Mouse (Mus musculus): ENCODE measurements around the gene Armh3. TPM values are rescaled to one million over a fixed set of nuclear protein-coding genes. Genes with fewer than 3 reads are reported as not detected.

Armh3 gene
- polyA plus RNA-seq, 1 experiment = 17.1 TPM

DNA sequence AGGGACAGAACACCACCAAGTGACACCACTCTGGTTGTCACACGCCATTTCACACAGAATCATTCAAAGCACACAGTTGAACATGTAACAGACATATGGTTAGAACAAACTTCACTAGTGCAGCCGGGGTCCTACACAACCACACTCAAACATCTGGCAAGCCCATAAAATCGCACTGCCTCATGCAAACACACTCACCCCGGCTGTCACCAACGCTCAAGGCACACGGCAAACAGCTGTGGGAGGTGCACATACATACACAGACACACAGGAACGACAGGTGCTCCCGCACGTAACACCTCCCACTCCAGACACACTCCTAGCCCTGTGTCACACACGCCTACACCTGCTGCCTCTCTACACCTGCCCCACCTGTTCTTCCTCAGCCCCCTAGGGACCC lies 183.1 kb downstream of the Armh3 start:
- no peaks in the 10 kb centered on the region for H3K9me3 ChIP-seq (replicated peaks; ENCODE audit: control insufficient read depth, insufficient read depth, low read length, poor library complexity, severe bottlenecking)
- H3K27ac ChIP-seq (ENCODE audit: insufficient read depth, low read length) = no peak overlapping the region
- TF ChIP-seq POLR2A (IDR thresholded peaks at IDR 0.05; ENCODE audit: insufficient read depth, low read length) (no peak), EP300 (IDR thresholded peaks at IDR 0.05; ENCODE audit: insufficient read depth, low read depth, low read length) (no peak), CTCF (IDR thresholded peaks at IDR 0.05; ENCODE audit: low read depth, low read length) (no peak)
- H3K4me3 ChIP-seq (ENCODE audit: low read depth, low read length) = peak overlapping the region; percentile 55
- no peaks in the 10 kb centered on the region for H3K27me3 ChIP-seq (ENCODE audit: control insufficient read depth, insufficient read depth, low read length, poor library complexity, severe bottlenecking)
- no peaks in the 10 kb centered on the region for H3K36me3 ChIP-seq (ENCODE audit: control insufficient read depth, insufficient read depth, low read length, poor library complexity, severe bottlenecking)
- H3K9ac ChIP-seq (ENCODE audit: low read depth, poor library complexity, severe bottlenecking) = peak overlapping the region; percentile 27
- H3K4me1 ChIP-seq (ENCODE audit: control insufficient read depth, insufficient read depth, low read length) = peaks cover 9% of the 10 kb centered on the region

- peaks cover 9% of the 10 kb centered on the region for H3K4me1 ChIP-seq (ENCODE audit: control insufficient read depth, insufficient read depth, low read length)
- H3K9ac ChIP-seq (ENCODE audit: low read depth, poor library complexity, severe bottlenecking) = no peak overlapping the region
- H3K27ac ChIP-seq (ENCODE audit: insufficient read depth, low read length) = no peak overlapping the region
- no peaks in the 10 kb centered on the region for H3K9me3 ChIP-seq (replicated peaks; ENCODE audit: control insufficient read depth, insufficient read depth, low read length, poor library complexity, severe bottlenecking)
- no peaks in the 10 kb centered on the region for H3K36me3 ChIP-seq (ENCODE audit: control insufficient read depth, insufficient read depth, low read length, poor library complexity, severe bottlenecking)
- TF ChIP-seq CTCF (IDR thresholded peaks at IDR 0.05; ENCODE audit: low read depth, low read length) = no peak
- no peak for TF ChIP-seq EP300 (IDR thresholded peaks at IDR 0.05; ENCODE audit: insufficient read depth, low read depth, low read length)
- no peak for TF ChIP-seq POLR2A (IDR thresholded peaks at IDR 0.05; ENCODE audit: insufficient read depth, low read length)
- H3K27me3 ChIP-seq (ENCODE audit: control insufficient read depth, insufficient read depth, low read length, poor library complexity, severe bottlenecking) = no peaks in the 10 kb centered on the region
- H3K4me3 ChIP-seq (ENCODE audit: low read depth, low read length) = no peak overlapping the region
These were observed 184.5 kb downstream of the Armh3 start for GRCm38 (mm10) chr19:45813801-45814200.

GRCm38 (mm10) chr19:45813263-45813662 lies 185.0 kb downstream of the Armh3 start:
- no peak for TF ChIP-seq POLR2A (IDR thresholded peaks at IDR 0.05; ENCODE audit: insufficient read depth, low read length)
- TF ChIP-seq CTCF (IDR thresholded peaks at IDR 0.05; ENCODE audit: low read depth, low read length) = peak; percentile 80
- Histone ChIP-seq H3K4me3 (ENCODE audit: low read depth, low read length) (no peak overlapping the region), H3K27ac (ENCODE audit: insufficient read depth, low read length) (no peak overlapping the region), H3K27me3 (ENCODE audit: control insufficient read depth, insufficient read depth, low read length, poor library complexity, severe bottlenecking) (no peaks in the 10 kb centered on the region), H3K4me1 (ENCODE audit: control insufficient read depth, insufficient read depth, low read length) (peaks cover 6% of the 10 kb centered on the region), H3K9me3 (replicated peaks; ENCODE audit: control insufficient read depth, insufficient read depth, low read length, poor library complexity, severe bottlenecking) (no peaks in the 10 kb centered on the region), H3K9ac (ENCODE audit: low read depth, poor library complexity, severe bottlenecking) (no peak overlapping the region), H3K36me3 (ENCODE audit: control insufficient read depth, insufficient read depth, low read length, poor library complexity, severe bottlenecking) (no peaks in the 10 kb centered on the region)

DNA sequence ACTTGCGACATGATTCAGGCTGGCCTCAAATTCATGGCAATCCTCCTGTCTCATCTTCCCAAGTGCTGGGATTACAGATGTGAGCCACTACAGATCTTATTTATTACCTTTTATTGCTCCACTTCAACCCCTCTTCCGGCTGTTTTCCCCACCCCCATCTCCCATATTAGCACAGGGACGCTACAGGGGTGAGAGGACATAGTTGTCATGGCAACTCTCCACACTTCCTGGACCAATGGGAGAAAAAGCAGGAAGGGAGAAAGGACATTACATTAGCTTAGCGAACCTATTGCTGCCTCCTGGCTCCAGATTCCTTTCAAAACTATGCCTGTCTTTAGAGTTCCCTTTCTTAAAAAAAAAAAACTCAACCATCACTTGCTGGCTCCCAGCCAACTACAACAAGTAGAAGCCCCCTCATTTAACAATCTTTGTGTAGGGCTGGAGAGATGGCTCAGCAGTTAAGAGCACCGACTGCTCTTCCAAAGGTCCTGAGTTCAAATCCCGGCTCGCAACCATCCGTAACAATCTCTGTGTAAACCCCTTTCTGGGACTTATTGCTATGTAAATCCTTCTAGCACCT lies 185.5 kb downstream of the Armh3 start:
- Histone ChIP-seq H3K27me3 (ENCODE audit: control insufficient read depth, insufficient read depth, low read length, poor library complexity, severe bottlenecking) (no peaks in the 10 kb centered on the region), H3K9ac (ENCODE audit: low read depth, poor library complexity, severe bottlenecking) (no peak overlapping the region), H3K4me3 (ENCODE audit: low read depth, low read length) (no peak overlapping the region)

DNA sequence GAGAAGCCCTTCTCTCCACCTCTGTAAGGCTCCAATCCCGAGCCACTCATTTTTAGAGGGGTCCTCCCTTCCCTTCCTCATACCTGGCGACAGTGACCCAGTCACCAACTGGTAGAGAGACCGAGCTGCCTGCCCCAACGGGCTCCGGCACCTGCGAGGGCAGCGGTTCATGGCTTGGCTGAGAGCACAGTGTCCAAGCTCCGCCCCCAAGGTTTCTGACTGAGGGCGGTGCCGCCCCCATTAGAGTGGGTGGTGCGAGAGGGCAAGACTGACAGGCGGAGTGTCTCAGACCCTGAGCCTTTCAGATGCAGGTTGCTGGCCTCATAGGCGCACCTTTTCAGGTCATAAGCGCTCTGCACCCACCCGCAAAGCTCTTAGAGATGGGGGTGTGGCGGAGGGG lies 186.2 kb downstream of the Armh3 start:
- H3K36me3 ChIP-seq (ENCODE audit: control insufficient read depth, insufficient read depth, low read length, poor library complexity, severe bottlenecking) = no peaks in the 10 kb centered on the region
- H3K27ac ChIP-seq (ENCODE audit: insufficient read depth, low read length) = no peak overlapping the region
- H3K4me3 ChIP-seq (ENCODE audit: low read depth, low read length) = peak overlapping the region; percentile 73
- no peaks in the 10 kb centered on the region for H3K9me3 ChIP-seq (replicated peaks; ENCODE audit: control insufficient read depth, insufficient read depth, low read length, poor library complexity, severe bottlenecking)
- peak overlapping the region; percentile 17; the same call in 1 of the 2 replicates for H3K9ac ChIP-seq (ENCODE audit: low read depth, poor library complexity, severe bottlenecking)
- H3K27me3 ChIP-seq (ENCODE audit: control insufficient read depth, insufficient read depth, low read length, poor library complexity, severe bottlenecking) = no peaks in the 10 kb centered on the region
- no peak for TF ChIP-seq POLR2A (IDR thresholded peaks at IDR 0.05; ENCODE audit: insufficient read depth, low read length)
- TF ChIP-seq CTCF (IDR thresholded peaks at IDR 0.05; ENCODE audit: low read depth, low read length) = no peak
- TF ChIP-seq EP300 (IDR thresholded peaks at IDR 0.05; ENCODE audit: insufficient read depth, low read depth, low read length) = no peak
- peaks cover 1% of the 10 kb centered on the region for H3K4me1 ChIP-seq (ENCODE audit: control insufficient read depth, insufficient read depth, low read length)

More for the DNA sequence above, 185.5 kb downstream of the Armh3 start:
- Histone ChIP-seq H3K9me3 (replicated peaks; ENCODE audit: control insufficient read depth, insufficient read depth, low read length, poor library complexity, severe bottlenecking) (no peaks in the 10 kb centered on the region), H3K27ac (ENCODE audit: insufficient read depth, low read length) (no peak overlapping the region), H3K36me3 (ENCODE audit: control insufficient read depth, insufficient read depth, low read length, poor library complexity, severe bottlenecking) (no peaks in the 10 kb centered on the region), H3K4me1 (ENCODE audit: control insufficient read depth, insufficient read depth, low read length) (peaks cover 6% of the 10 kb centered on the region)
- TF ChIP-seq EP300 (IDR thresholded peaks at IDR 0.05; ENCODE audit: insufficient read depth, low read depth, low read length) (no peak), CTCF (IDR thresholded peaks at IDR 0.05; ENCODE audit: low read depth, low read length) (no peak)

DNA sequence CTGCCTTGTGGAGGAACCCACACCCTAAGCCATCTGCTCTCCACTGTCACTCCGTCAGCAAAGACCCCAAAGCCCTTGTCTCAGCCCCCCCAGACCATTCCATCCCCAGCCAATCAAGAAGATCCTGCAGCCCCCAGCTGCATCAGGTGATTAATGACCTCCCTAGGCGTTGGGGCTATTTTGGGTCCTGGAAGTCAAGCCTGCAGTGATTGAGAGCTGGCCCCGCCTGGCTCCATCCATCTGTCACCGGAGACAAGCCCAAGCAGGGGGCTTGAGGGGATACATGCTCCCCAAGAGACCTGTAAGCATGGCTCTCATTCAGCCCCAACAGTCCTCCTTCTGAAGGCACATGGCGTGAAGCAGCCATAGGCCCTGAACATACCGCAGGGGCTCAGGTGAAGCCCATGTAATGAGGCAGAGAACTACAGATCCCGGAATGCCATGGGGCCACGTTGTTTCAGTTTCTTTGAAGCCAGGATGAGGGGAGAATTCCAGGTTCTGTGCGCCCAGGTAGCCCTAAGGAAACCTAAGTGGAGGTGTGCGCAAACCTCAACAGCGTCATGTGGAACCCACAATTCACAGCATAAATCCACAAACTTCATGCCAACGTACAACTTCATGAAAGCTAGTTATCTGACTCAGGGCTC lies 187.1 kb downstream of the Armh3 start:
- TF ChIP-seq CTCF (IDR thresholded peaks at IDR 0.05; ENCODE audit: low read depth, low read length) (no peak), POLR2A (IDR thresholded peaks at IDR 0.05; ENCODE audit: insufficient read depth, low read length) (no peak), EP300 (IDR thresholded peaks at IDR 0.05; ENCODE audit: insufficient read depth, low read depth, low read length) (no peak)
- no peaks in the 10 kb centered on the region for H3K36me3 ChIP-seq (ENCODE audit: control insufficient read depth, insufficient read depth, low read length, poor library complexity, severe bottlenecking)
- H3K4me1 ChIP-seq (ENCODE audit: control insufficient read depth, insufficient read depth, low read length) = peaks cover 1% of the 10 kb centered on the region
- no peaks in the 10 kb centered on the region for H3K9me3 ChIP-seq (replicated peaks; ENCODE audit: control insufficient read depth, insufficient read depth, low read length, poor library complexity, severe bottlenecking)
- no peaks in the 10 kb centered on the region for H3K27me3 ChIP-seq (ENCODE audit: control insufficient read depth, insufficient read depth, low read length, poor library complexity, severe bottlenecking)
- no peak overlapping the region for H3K27ac ChIP-seq (ENCODE audit: insufficient read depth, low read length)
- no peak overlapping the region for H3K9ac ChIP-seq (ENCODE audit: low read depth, poor library complexity, severe bottlenecking)
- H3K4me3 ChIP-seq (ENCODE audit: low read depth, low read length) = peak overlapping the region; percentile 73

Data from ES-Bruce4 (cell line).